Mouse (Mus musculus) heart, adult 2 months (tissue): ENCODE results near the gene Exoc7.
A peak's percentile ranks its signal among the peaks of the same experiment; 100 is the strongest.

Experiments
- CTCF ChIP-seq: fragments of 200-600 bp; IDR thresholded peaks from 2 replicates; pipeline ENCODE4 v1.8.1; 2022; ENCODE audit warnings: antibody characterized with exemption, mild to moderate bottlenecking, moderate library complexity
- EP300 ChIP-seq: fragments of 200-500 bp; IDR thresholded peaks from 2 replicates; pipeline ENCODE4 v1.6.1; 2011; ENCODE audit warnings: low read depth, low read length, control low read depth; ENCODE audit not compliant: insufficient read depth
- POLR2A ChIP-seq: fragments of 200-500 bp; IDR thresholded peaks from 2 replicates; pipeline ENCODE4 v1.6.1; 2011; ENCODE audit warnings: mild to moderate bottlenecking, low read depth, low read length, control low read depth; ENCODE audit not compliant: insufficient read depth

GRCm38 (mm10) chr11:116274045-116274666 is 32.9 kb downstream of the Exoc7 start, which contains the start of gene Srp68:
- peak; percentile 34 for TF ChIP-seq CTCF
- TF ChIP-seq POLR2A, result peak; percentile 88
- peak; percentile 85 for TF ChIP-seq EP300
